Mouse (Mus musculus) liver, embryonic 14.5 days (tissue): Measurements from ENCODE around the gene Amz1. TPM values are rescaled to one million over a fixed set of nuclear protein-coding genes. Genes with fewer than 3 reads are reported as not detected.

Experiments used
- ATAC-seq: fragments of 200-750 bp; cut with Nextera tagmentation; 2 replicates; pipeline ENCODE4 v1.8.0; 2017; ENCODE audit warnings: moderate number of reproducible peaks, mild to moderate bottlenecking, moderate library complexity; ENCODE audit not compliant: insufficient read depth
- DNase-seq, 3 experiments: peaks; one replicate each; pipeline ENCODE4 v3.0.0-alpha.2; 2012 to 2013; ENCODE audit warnings: low read depth in 3 of 3, low spot score in 3 of 3
- H3K27ac ChIP-seq: fragments of 300-500 bp; sonication (generic); 2 replicates; pipeline ENCODE4 v1.5.1; 2014; ENCODE audit warnings: moderate library complexity, mild to moderate bottlenecking, control low read depth, inconsistent platforms
- H3K27me3 ChIP-seq: fragments of 300-500 bp; sonication (generic); 2 replicates; pipeline ENCODE4 v1.6.1; 2014; ENCODE audit warnings: mild to moderate bottlenecking, low read length, moderate library complexity; ENCODE audit not compliant: control insufficient read depth, insufficient read depth
- H3K36me3 ChIP-seq: fragments of 300-500 bp; sonication (generic); replicated peaks from 2 replicates; pipeline ENCODE4 v1.6.1; 2014; ENCODE audit warnings: low read depth; ENCODE audit not compliant: control insufficient read depth, insufficient read depth
- H3K4me1 ChIP-seq, 2 experiments: fragments of 200-500 bp in 1 of 2; fragments of 300-500 bp in 1 of 2; sonication (generic) in 1 of 2; replicated peaks; 2 replicates each; pipeline ENCODE4 v1.6.1; 2012 to 2014; ENCODE audit warnings: antibody characterized with exemption in 1 of 2, inconsistent platforms in 1 of 2, low read length in 1 of 2; ENCODE audit not compliant: control insufficient read depth in 2 of 2, insufficient read depth in 2 of 2
- H3K4me2 ChIP-seq: fragments of 300-500 bp; sonication (generic); 2 replicates; pipeline ENCODE4 v1.6.1; 2014; ENCODE audit warnings: low read depth, mild to moderate bottlenecking, control low read depth, moderate library complexity
- H3K4me3 ChIP-seq, 2 experiments: fragments of 200-500 bp in 1 of 2; fragments of 300-500 bp in 1 of 2; sonication (generic) in 1 of 2; 2 replicates each; pipeline ENCODE4 v1.5.1; 2012 to 2014; ENCODE audit warnings: low read depth in 2 of 2, low read length in 2 of 2, mild to moderate bottlenecking in 2 of 2, control low read depth in 1 of 2, inconsistent platforms in 1 of 2, moderate library complexity in 1 of 2; ENCODE audit not compliant: insufficient read depth in 1 of 2
- H3K9ac ChIP-seq: fragments of 300-500 bp; sonication (generic); replicated peaks from 2 replicates; pipeline ENCODE4 v1.6.1; 2014; ENCODE audit warnings: mild to moderate bottlenecking, control low read depth, moderate library complexity
- H3K9me3 ChIP-seq: fragments of 300-500 bp; sonication (generic); 2 replicates; pipeline ENCODE4 v1.6.1; 2016; ENCODE audit warnings: low read length, mixed read lengths; ENCODE audit not compliant: control insufficient read depth
- CTCF ChIP-seq: IDR thresholded peaks from 2 replicates; pipeline ENCODE4 v1.5.1; 2016; ENCODE audit warnings: antibody characterized with exemption, low read depth, control low read depth
- EP300 ChIP-seq: IDR thresholded peaks from 2 replicates; pipeline ENCODE4 v1.6.1; 2016; ENCODE audit warnings: antibody characterized with exemption, low read depth
- WGBS: fragments of 180-500 bp; shearing (Covaris S2); extraction: QIAGEN DNeasy Blood & Tissue Kit; methylation state at CpG from one replicate; pipeline ENCODE4 v1.1.7; 2014; ENCODE audit not compliant: insufficient replicate concordance; 5-methylcytosine and 5-hydroxymethylcytosine counted together
- polyA plus RNA-seq, 2 experiments: library from polyadenylated mRNA; depleted of rRNA in 1 of 2; stranded (reverse) in 1 of 2; unstranded in 1 of 2; fragments of >200 nt; fragmentation: Nextera tagmentation in 1 of 2; extraction: Ambion mirVana in 1 of 2; gene quantifications; 2 replicates each; pipeline versions ENCODE4 v1.2.1 to v1.2.3; 2012 to 2014

Gene Amz1
- polyA plus RNA-seq, 2 experiments = 0.65 to 0.72 TPM

- WGBS = under 1% methylated on average over 69 of the region's 69 CpGs
- Histone ChIP-seq H3K4me1 (peaks cover 21 to 34% of the 10 kb centered on the region in 2 experiments), H3K4me2 (peak within 1 kb of the TSS; percentile 90), H3K9ac (peak within 1 kb of the TSS; percentile 77), H3K36me3 (no peaks in the 10 kb centered on the region), H3K4me3 (peak within 1 kb of the TSS; percentile 63 to 79), H3K9me3 (no peaks in the 10 kb centered on the region), H3K27ac (peak within 1 kb of the TSS; percentile 69), H3K27me3 (no peaks in the 10 kb centered on the region)
- DNase-seq (peak; percentile 99), ATAC-seq (peak; percentile 88)
- TF ChIP-seq CTCF (0 out of 2 replicates have a peak, but pooled peaks have one; percentile 10), EP300 (no peak)
Measured at GRCm38 (mm10) chr5:140704378-140705251, 19.3 kb upstream of the Amz1 start, which contains the start of gene Brat1. Gene Brat1 (plus strand): TSS chr5:140705011.

- Histone ChIP-seq H3K27ac (peak overlapping the region; percentile 60), H3K4me1 (peaks cover 21 to 32% of the 10 kb centered on the region in 2 experiments), H3K27me3 (no peaks in the 10 kb centered on the region), H3K9me3 (no peaks in the 10 kb centered on the region), H3K9ac (peak overlapping the region; percentile 77), H3K4me3 (peak overlapping the region; percentile 59 to 63), H3K4me2 (peak overlapping the region; percentile 90), H3K36me3 (no peaks in the 10 kb centered on the region)
- DNase-seq (no peak), ATAC-seq (no peak)
- TF ChIP-seq EP300 (no peak), CTCF (no peak)
- 31% methylated on average over 7 of the region's 7 CpGs for WGBS
Measured at GRCm38 (mm10) chr5:140705501-140706171, 18.3 kb upstream of the Amz1 start.

- Histone ChIP-seq H3K4me3 (no peak overlapping the region), H3K4me2 (no peak overlapping the region), H3K9ac (no peak overlapping the region), H3K9me3 (no peaks in the 10 kb centered on the region), H3K27ac (no peak overlapping the region), H3K36me3 (peaks cover 10% of the 10 kb centered on the region), H3K27me3 (no peaks in the 10 kb centered on the region), H3K4me1 (peaks cover 0 to 10% of the 10 kb centered on the region in 2 experiments; a peak in 3 of 4 replicates)
- DNase-seq = no peak
- no peak for TF ChIP-seq EP300
- no peak for TF ChIP-seq CTCF
- WGBS = 77% methylated on average over 6 of the region's 6 CpGs
- ATAC-seq = no peak
Measured at GRCm38 (mm10) chr5:140710315-140710714, 13.6 kb upstream of the Amz1 start.

- Histone ChIP-seq H3K9me3 (no peaks in the 10 kb centered on the region), H3K27me3 (no peaks in the 10 kb centered on the region), H3K4me3 (no peak overlapping the region), H3K4me2 (no peak overlapping the region), H3K9ac (no peak overlapping the region), H3K4me1 (peaks cover 0 to 3% of the 10 kb centered on the region in 2 experiments; a peak in 3 of 4 replicates), H3K27ac (no peak overlapping the region), H3K36me3 (peaks cover 11% of the 10 kb centered on the region)
- 68% methylated on average over 5 of the region's 5 CpGs for WGBS
- TF ChIP-seq CTCF (no peak), EP300 (no peak)
- no peak for ATAC-seq
- DNase-seq = no peak
Measured at GRCm38 (mm10) chr5:140711040-140711439, 12.9 kb upstream of the Amz1 start.

- Histone ChIP-seq H3K36me3 (peaks cover 3% of the 10 kb centered on the region; the same call in 1 of the 2 replicates), H3K27ac (no peak overlapping the region), H3K9ac (no peak overlapping the region), H3K9me3 (no peaks in the 10 kb centered on the region), H3K4me2 (no peak overlapping the region), H3K4me1 (no peaks in the 10 kb centered on the region), H3K27me3 (no peaks in the 10 kb centered on the region), H3K4me3 (no peak overlapping the region)
- TF ChIP-seq EP300 (no peak), CTCF (no peak)
- 44% methylated on average over 7 of the region's 7 CpGs for WGBS
- ATAC-seq = no peak
- DNase-seq = no peak
Measured at GRCm38 (mm10) chr5:140720773-140721172, 3.2 kb upstream of the Amz1 start.
